Mouse (Mus musculus) heart, embryonic 13.5 days (tissue): Measurements from ENCODE around the gene Syne1. TPM values are rescaled to one million over a fixed set of nuclear protein-coding genes. Genes with fewer than 3 reads are reported as not detected.

Experiments
- ATAC-seq: fragments of 200-750 bp; cut with Nextera tagmentation; 2 replicates; pipeline ENCODE4 v1.8.0; 2017; ENCODE audit warnings: moderate TSS enrichment; ENCODE audit not compliant: insufficient number of reproducible peaks, low FRiP score, low TSS enrichment; ENCODE audit errors: extremely low read depth
- H3K27ac ChIP-seq: fragments of 300-500 bp; sonication (generic); replicated peaks from 2 replicates; pipeline ENCODE4 v1.5.1; 2015; ENCODE audit warnings: moderate library complexity, mild to moderate bottlenecking, inconsistent platforms
- H3K27me3 ChIP-seq: fragments of 300-500 bp; sonication (generic); replicated peaks from 2 replicates; pipeline ENCODE4 v1.6.1; 2015; ENCODE audit warnings: mild to moderate bottlenecking, inconsistent platforms
- H3K36me3 ChIP-seq: fragments of 300-500 bp; sonication (generic); 2 replicates; pipeline ENCODE4 v1.6.1; 2015; ENCODE audit warnings: mild to moderate bottlenecking, inconsistent platforms
- H3K4me1 ChIP-seq: fragments of 300-500 bp; sonication (generic); 2 replicates; pipeline ENCODE4 v1.6.1; 2015; ENCODE audit warnings: inconsistent platforms
- H3K4me2 ChIP-seq: fragments of 300-500 bp; sonication (generic); 2 replicates; pipeline ENCODE4 v1.6.1; 2015; ENCODE audit warnings: inconsistent platforms, mild to moderate bottlenecking, moderate library complexity
- H3K4me3 ChIP-seq: fragments of 300-500 bp; sonication (generic); 2 replicates; pipeline ENCODE4 v1.5.1; 2015; ENCODE audit warnings: moderate library complexity, mild to moderate bottlenecking, inconsistent platforms
- H3K9ac ChIP-seq: fragments of 300-500 bp; sonication (generic); 2 replicates; pipeline ENCODE4 v1.6.1; 2015; ENCODE audit warnings: inconsistent platforms, mild to moderate bottlenecking, moderate library complexity
- H3K9me3 ChIP-seq: fragments of 300-500 bp; sonication (generic); 2 replicates; pipeline ENCODE4 v1.6.1; 2016; ENCODE audit warnings: inconsistent platforms
- WGBS: fragments of 180-500 bp; shearing (Covaris S2); methylation state at CpG from one replicate; pipeline ENCODE4 v1.1.7; 2015; ENCODE audit warnings: mixed read lengths; 5-methylcytosine and 5-hydroxymethylcytosine counted together
- polyA plus RNA-seq: library from polyadenylated mRNA; unstranded; fragments of >200 nt; fragmentation: Nextera tagmentation; extraction: Ambion mirVana; gene quantifications from 2 replicates; pipeline ENCODE4 v1.2.1, GENCODE M21; 2015

Syne1 gene
- 14.6 and 17.6 TPM in 2 replicates for polyA plus RNA-seq

DNA sequence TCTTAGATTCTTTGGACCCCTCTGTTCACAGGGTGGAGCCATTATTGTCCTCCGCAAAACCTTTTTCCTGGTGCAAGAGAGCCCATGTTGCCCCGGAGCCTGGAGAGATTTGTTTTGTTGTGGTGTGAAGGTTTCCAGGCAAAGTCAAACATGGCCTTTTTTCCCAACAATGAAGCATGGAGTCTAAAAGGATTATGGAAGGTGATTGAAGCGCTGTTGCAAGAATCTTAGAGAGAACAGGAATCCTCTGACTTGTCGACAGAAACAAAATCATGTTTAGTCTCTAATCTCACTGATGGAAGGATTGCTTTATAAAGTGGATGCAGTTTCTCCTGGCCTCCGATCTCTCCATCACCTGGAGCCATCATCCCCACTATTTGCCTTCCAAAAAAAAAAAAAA is at the start of gene Syne1:
Gene Syne1 (minus strand): TSS at position 101 of the 400 bp plus-strand sequence.
- no peaks in the 10 kb centered on the region for H3K9me3 ChIP-seq

DNA sequence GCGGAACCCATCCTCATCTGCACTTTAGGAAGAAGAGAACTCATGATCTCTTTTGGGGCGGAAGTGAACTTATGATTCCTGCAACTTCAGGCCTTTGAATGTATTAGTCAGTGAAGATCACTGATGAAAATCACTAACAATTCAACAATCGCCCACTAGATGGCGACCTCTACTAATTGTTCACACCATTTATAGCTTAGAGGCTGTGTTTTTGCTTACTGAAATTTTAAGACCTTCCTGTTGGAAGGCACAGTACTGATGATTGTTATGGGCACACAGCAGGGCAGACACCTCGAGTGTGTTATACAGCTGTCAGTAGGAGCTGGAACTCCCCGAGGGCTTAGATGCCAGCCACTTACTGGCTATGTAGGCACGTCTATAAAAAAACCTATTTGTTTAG is 48.8 kb upstream of the Syne1 start:
- Histone ChIP-seq H3K36me3 (no peaks in the 10 kb centered on the region), H3K4me2 (no peak overlapping the region), H3K9me3 (no peaks in the 10 kb centered on the region), H3K27ac (no peak overlapping the region), H3K9ac (no peak overlapping the region), H3K27me3 (no peaks in the 10 kb centered on the region), H3K4me1 (0 out of 2 replicates have a peak, but pooled peaks cover 4% of the 10 kb centered on the region), H3K4me3 (no peak overlapping the region)
- no peak for ATAC-seq
- WGBS = 18% methylated on average over 7 of the region's 7 CpGs

More for the DNA sequence above, at the start of gene Syne1:
- no peak for ATAC-seq
- peak within 1 kb of the TSS; percentile 74 for H3K9ac ChIP-seq
- peak within 1 kb of the TSS; percentile 64 for H3K4me3 ChIP-seq
- H3K4me2 ChIP-seq = peak within 1 kb of the TSS; percentile 98
- H3K36me3 ChIP-seq = no peaks in the 10 kb centered on the region
- peaks cover 5% of the 10 kb centered on the region; the same call in 1 of the 2 replicates for H3K27me3 ChIP-seq
- WGBS = 64% methylated on average over 5 of the region's 5 CpGs
- H3K27ac ChIP-seq = no peak within 1 kb of the TSS
- peaks cover 7% of the 10 kb centered on the region; the same call in 1 of the 2 replicates for H3K4me1 ChIP-seq

DNA sequence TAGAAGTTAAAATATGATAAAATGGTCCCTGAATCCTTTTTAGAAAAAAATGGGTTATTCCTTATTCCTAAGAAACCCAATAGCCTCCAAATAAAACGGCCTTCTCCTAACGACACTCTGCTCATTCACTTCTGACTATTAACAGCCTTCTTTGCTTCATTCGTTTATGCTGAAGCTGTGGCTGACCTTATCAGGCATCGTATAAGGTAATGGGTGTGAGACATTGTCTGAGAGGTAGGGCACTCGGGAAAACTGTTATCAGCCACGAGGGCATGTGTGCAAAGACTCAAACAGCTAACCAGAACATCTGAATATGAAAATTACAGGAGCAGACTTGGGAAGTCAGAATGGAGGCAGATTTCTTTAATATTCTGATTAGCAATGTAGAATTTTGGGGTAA is 45.3 kb upstream of the Syne1 start:
- WGBS = 29% methylated on average over 6 of the region's 6 CpGs
- Histone ChIP-seq H3K4me2 (peak overlapping the region; percentile 24), H3K27me3 (no peaks in the 10 kb centered on the region), H3K9me3 (no peaks in the 10 kb centered on the region), H3K4me1 (peaks cover 18% of the 10 kb centered on the region), H3K27ac (no peak overlapping the region), H3K9ac (no peak overlapping the region), H3K36me3 (no peaks in the 10 kb centered on the region), H3K4me3 (no peak overlapping the region)
- no peak for ATAC-seq

DNA sequence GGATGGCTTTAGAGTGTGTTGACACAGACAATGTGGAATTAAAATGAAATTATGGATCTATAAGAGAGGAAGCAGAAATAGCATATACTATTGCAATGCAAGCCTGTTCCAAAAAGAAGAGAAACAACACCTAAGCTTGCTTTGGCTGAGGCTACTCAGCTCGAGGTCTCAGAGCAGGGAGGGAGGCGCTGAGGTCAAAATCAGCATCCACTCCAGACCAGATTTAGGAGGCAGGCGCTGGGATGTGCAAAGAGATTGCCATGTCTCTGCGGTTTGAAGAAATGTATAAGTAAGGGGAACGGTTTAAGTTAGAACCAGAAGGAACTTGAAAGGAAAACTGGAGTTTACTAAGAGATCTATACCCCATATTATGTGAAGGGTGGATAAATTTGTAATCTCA is 43.2 kb upstream of the Syne1 start:
- H3K36me3 ChIP-seq = no peaks in the 10 kb centered on the region
- H3K27ac ChIP-seq = no peak overlapping the region; the same call in 1 of the 2 replicates
- H3K27me3 ChIP-seq = no peaks in the 10 kb centered on the region
- ATAC-seq = no peak
- H3K9me3 ChIP-seq = no peaks in the 10 kb centered on the region
- peak overlapping the region; percentile 37 for H3K4me3 ChIP-seq
- H3K4me1 ChIP-seq = peaks cover 21% of the 10 kb centered on the region
- WGBS = 57% methylated on average over 5 of the region's 5 CpGs
- H3K9ac ChIP-seq = peak overlapping the region; percentile 54; the same call in 1 of the 2 replicates
- peak overlapping the region; percentile 36 for H3K4me2 ChIP-seq

DNA sequence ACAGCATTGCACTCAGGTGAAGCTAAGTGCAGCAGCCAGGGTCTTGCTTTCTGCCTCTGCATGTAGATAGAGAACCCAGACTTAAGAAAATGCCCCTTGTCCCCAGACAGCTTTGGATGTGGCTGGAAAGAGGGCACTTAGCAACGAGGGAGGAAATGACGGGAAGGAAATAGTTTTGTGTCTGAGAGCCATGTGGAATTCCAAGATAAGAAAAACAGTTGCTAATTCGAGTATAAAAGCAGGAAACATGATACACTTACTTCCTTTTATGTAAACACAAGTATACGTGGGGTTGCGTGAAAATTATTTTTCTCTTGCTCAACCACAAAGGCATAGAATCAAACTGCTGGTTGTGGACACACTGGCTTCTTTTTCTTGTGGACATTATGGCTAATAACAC is 42.2 kb upstream of the Syne1 start, which contains the start of gene Myct1:
Gene Myct1 (plus strand): TSS at position 312 of the 400 bp plus-strand sequence.
- Histone ChIP-seq H3K9me3 (no peaks in the 10 kb centered on the region), H3K36me3 (no peaks in the 10 kb centered on the region), H3K9ac (peak within 1 kb of the TSS; percentile 54; the same call in 1 of the 2 replicates), H3K4me2 (peak within 1 kb of the TSS; percentile 36), H3K27me3 (no peaks in the 10 kb centered on the region), H3K27ac (peak within 1 kb of the TSS; percentile 84), H3K4me1 (peaks cover 21% of the 10 kb centered on the region), H3K4me3 (peak within 1 kb of the TSS; percentile 37)
- ATAC-seq = no peak
- 8% methylated on average over 5 of the region's 5 CpGs for WGBS

DNA sequence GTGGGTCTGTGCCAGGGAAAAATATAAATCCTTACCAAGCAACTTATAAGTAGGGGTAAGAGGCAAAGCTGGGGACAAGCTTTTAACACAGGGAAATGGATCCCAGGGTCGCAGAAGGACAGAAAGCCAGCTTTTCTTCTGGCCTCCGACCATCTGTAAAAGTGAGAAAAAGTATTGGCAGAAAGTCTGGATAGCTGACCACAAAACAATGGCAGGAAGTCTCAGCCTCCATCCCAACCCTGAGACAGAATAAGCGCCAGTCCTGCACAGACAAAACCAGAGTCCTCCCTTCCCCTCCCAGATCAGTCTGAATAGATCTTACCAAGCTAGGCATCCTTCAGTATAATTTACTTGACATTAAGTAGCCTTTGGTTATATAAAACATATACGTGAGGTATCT is 40.7 kb upstream of the Syne1 start:
- Histone ChIP-seq H3K27ac (peak overlapping the region; percentile 84), H3K4me2 (no peak overlapping the region), H3K27me3 (no peaks in the 10 kb centered on the region), H3K4me3 (no peak overlapping the region), H3K4me1 (peaks cover 21% of the 10 kb centered on the region), H3K9me3 (no peaks in the 10 kb centered on the region), H3K36me3 (no peaks in the 10 kb centered on the region), H3K9ac (no peak overlapping the region)
- 59% methylated on average over 4 of the region's 4 CpGs for WGBS
- no peak for ATAC-seq

DNA sequence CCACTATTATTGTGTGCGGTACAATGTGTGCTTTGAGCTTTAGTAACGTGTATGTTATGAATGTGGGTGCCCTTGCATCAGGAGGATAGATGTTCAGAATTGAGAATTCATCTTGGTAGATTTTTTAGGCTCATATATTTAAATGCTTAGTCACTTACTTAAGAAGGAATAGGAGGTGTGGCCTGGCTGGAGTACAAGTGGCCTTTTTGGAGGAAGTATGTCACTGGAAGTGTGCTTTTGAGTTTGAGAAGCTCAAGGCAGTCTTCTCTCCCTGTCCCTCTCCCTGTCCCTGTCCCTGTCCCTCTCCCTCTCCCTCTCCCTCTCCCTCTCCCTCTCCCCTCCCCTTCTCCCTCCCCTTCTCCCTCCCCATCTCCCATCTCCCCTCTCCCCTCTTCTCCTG is 39.8 kb upstream of the Syne1 start:
- no peak overlapping the region for H3K4me3 ChIP-seq
- WGBS = 80% methylated on average over 2 of the region's 2 CpGs
- H3K4me1 ChIP-seq = peaks cover 17% of the 10 kb centered on the region
- H3K27me3 ChIP-seq = no peaks in the 10 kb centered on the region
- H3K9ac ChIP-seq = no peak overlapping the region
- peak overlapping the region; percentile 84 for H3K27ac ChIP-seq
- H3K4me2 ChIP-seq = no peak overlapping the region
- H3K36me3 ChIP-seq = no peaks in the 10 kb centered on the region
- H3K9me3 ChIP-seq = no peaks in the 10 kb centered on the region
- ATAC-seq = no peak

DNA sequence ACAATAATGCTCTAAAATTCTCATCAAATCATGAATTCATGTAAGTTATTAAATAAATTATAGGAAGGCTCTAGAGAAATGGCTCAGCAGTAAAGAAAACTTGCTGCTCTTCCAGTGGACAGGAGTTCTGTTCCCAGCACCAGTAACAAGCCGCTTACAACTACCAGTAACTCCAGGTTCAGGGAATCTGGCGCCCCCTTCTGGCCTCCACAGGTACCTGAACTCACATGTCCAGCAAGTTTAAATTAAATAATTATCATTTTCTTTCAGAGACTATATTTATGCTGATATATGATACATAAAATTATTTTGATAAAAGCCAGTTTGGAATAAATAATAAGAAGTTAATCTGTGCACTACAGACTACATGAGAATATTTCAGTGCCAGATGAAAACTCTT is 22.0 kb upstream of the Syne1 start:
- H3K27ac ChIP-seq = no peak overlapping the region
- H3K4me3 ChIP-seq = no peak overlapping the region
- ATAC-seq = no peak
- WGBS = 50% methylated on average over 2 of the region's 2 CpGs
- no peaks in the 10 kb centered on the region for H3K27me3 ChIP-seq
- H3K9ac ChIP-seq = no peak overlapping the region
- H3K9me3 ChIP-seq = peaks cover 4% of the 10 kb centered on the region; the same call in 1 of the 2 replicates
- H3K4me1 ChIP-seq = no peaks in the 10 kb centered on the region
- no peak overlapping the region for H3K4me2 ChIP-seq
- H3K36me3 ChIP-seq = no peaks in the 10 kb centered on the region

DNA sequence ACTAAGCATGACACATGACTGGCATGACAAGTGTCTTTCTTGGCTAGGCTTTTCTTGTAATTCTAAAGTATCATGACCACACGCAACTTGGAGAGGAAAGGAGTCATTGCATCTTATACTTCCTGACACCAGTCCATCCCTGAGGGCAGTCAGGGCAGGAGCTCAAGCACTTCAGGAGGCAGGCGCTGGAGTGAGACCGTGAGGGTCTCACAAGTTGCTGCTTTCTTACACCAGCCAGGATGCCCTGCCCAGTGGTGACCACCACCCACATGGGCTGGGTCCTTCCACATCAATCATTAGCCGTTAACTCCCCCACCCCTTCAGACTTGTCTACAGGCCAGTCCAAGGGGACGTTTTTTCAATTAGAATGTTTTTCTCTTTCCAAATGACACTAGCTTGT is 20.1 kb upstream of the Syne1 start:
- WGBS = 67% methylated on average over 5 of the region's 5 CpGs
- no peak overlapping the region for H3K4me2 ChIP-seq

DNA sequence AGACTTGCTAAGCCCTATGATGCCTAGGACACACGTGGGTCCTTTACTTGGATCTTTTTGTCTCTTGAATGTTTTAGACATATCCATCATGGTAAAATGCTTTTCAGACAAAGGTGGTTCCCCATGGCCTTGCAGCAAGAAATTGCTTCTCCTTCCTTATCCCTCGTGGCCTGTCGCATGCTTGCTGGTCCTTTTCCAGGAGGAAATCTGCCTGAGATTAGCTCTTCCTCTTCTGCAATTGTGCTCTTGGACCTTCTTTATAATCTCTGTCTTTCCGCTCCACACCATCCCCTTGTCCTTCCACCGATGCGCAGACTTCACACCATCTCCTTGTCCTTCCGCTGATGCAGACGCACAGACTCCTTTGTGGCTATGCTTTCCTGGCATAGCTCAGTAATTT is 18.8 kb upstream of the Syne1 start:
- no peak overlapping the region for H3K27ac ChIP-seq
- no peaks in the 10 kb centered on the region for H3K4me1 ChIP-seq
- no peak overlapping the region for H3K4me2 ChIP-seq
- WGBS = 71% methylated on average over 8 of the region's 8 CpGs
- H3K4me3 ChIP-seq = no peak overlapping the region
- H3K27me3 ChIP-seq = no peaks in the 10 kb centered on the region
- peaks cover 4% of the 10 kb centered on the region; the same call in 1 of the 2 replicates for H3K9me3 ChIP-seq
- ATAC-seq = no peak
- no peak overlapping the region for H3K9ac ChIP-seq
- H3K36me3 ChIP-seq = no peaks in the 10 kb centered on the region

More for the DNA sequence above, 20.1 kb upstream of the Syne1 start:
- no peak overlapping the region for H3K4me3 ChIP-seq
- no peaks in the 10 kb centered on the region for H3K27me3 ChIP-seq
- H3K36me3 ChIP-seq = no peaks in the 10 kb centered on the region
- no peak overlapping the region for H3K9ac ChIP-seq
- ATAC-seq = no peak
- peaks cover 4% of the 10 kb centered on the region; the same call in 1 of the 2 replicates for H3K9me3 ChIP-seq
- no peaks in the 10 kb centered on the region for H3K4me1 ChIP-seq
- H3K27ac ChIP-seq = no peak overlapping the region

DNA sequence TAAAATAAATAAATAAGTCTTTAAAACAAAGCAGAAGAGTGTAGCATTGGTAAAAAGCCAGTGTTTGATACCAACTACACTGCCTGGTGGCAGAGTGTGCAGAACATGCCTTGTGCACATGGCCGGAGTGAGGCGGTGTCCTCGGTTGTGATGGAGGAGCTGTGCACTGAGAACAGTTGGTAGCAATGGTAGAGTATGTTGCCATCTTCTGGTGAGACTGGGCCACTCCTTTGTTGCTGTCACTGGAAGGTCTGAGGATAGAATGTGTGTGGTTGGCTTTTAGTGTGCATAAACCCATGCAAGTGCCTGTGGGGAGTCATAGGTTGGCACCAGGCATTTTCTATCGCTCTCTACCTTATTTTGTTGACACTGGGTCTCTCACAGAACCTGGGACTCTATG is 17.7 kb upstream of the Syne1 start:
- Histone ChIP-seq H3K4me3 (no peak overlapping the region), H3K27me3 (no peaks in the 10 kb centered on the region), H3K9me3 (no peaks in the 10 kb centered on the region), H3K9ac (no peak overlapping the region), H3K4me1 (no peaks in the 10 kb centered on the region), H3K36me3 (no peaks in the 10 kb centered on the region), H3K4me2 (no peak overlapping the region), H3K27ac (no peak overlapping the region)
- 77% methylated on average over 4 of the region's 4 CpGs for WGBS
- no peak; the same call in 1 of the 2 replicates for ATAC-seq

DNA sequence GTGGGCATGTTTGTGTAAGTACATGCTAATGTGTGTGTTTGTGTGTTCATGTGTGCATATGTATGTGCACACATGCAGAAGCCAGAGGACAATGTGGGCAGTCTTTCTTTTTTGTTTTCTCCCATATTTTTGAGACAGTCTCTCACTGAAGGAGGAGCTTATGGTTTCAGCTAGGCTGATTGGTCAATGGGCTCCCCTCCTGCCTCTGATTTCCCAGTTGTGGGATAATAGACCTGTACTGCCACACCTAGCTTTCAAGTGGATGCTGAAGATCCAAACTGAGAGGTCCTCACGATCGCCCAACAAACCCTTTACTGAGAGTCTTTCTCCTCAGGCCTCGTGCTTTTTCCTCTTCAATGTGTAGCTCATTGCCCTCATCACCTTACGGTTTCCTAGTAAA is 10.4 kb upstream of the Syne1 start:
- Histone ChIP-seq H3K4me2 (no peak overlapping the region), H3K9ac (no peak overlapping the region), H3K4me3 (no peak overlapping the region), H3K27me3 (no peaks in the 10 kb centered on the region), H3K9me3 (no peaks in the 10 kb centered on the region), H3K4me1 (no peaks in the 10 kb centered on the region), H3K27ac (no peak overlapping the region), H3K36me3 (no peaks in the 10 kb centered on the region)
- WGBS = 71% methylated on average over 4 of the region's 4 CpGs
- ATAC-seq = no peak
